Mouse (Mus musculus) gastrocnemius, postnatal 14 days (tissue): ENCODE results near the gene Zfp978. TPM values are rescaled to one million over a fixed set of nuclear protein-coding genes. Genes with fewer than 3 reads are reported as not detected.
"Not testable (repeated sequence)": the region's sequence is repeated elsewhere in the genome, so short reads cannot be mapped to it uniquely, and the experiment has no call there.

ENCODE experiments used
- DNase-seq: peaks from one replicate; pipeline ENCODE4 v3.0.0; 2021; ENCODE audit warnings: mixed read lengths
- intact Hi-C: fragments of 180-260 bp; cut with DNase I; formaldehyde crosslinking; loops from one replicate; pipeline ENCODE4 v1.15.1; 2025; ENCODE audit warnings: low total_unique reads
- total RNA-seq, 2 experiments: library from RNA; stranded (reverse); gene quantifications; 2 replicates each; pipeline ENCODE4 v1.2.3; 2021

The Zfp978 gene
- total RNA-seq, 2 experiments from 2014 or later = not detected

GRCm38 (mm10) chr4:147349687-147350415, 11.3 kb upstream of the Zfp978 start:
- intact Hi-C loops, DNase-seq: not testable (repeated sequence)

GRCm38 (mm10) chr4:147350541-147350940, 10.6 kb upstream of the Zfp978 start:
- not testable (repeated sequence) for DNase-seq

GRCm38 (mm10) chr4:147351376-147351980, 9.6 kb upstream of the Zfp978 start:
- intact Hi-C loops = not testable (repeated sequence)

More at GRCm38 (mm10) chr4:147350541-147350940, 10.6 kb upstream of the Zfp978 start:
- intact Hi-C loops = not testable (repeated sequence)

DNA sequence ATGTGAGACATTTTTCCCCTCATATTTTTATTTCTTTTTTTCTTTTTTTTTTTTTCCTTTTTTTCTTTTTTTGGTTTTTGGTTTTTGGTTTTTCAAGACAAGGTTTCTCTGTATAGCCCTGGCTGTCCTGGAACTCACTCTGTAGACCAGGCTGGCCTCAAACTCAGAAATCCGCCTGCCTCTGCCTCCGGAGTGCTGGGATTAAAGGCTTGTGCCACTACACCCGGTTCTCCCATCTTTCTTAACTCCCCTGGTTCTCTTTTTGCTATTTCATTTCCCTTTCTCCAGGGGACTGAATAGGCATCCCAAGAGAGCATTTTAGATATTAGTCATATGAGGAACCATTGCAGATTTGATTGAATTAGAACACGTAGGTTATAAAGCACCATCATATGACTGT, 7.5 kb upstream of the Zfp978 start:
- DNase-seq, intact Hi-C loops: not testable (repeated sequence)

More at GRCm38 (mm10) chr4:147351376-147351980, 9.6 kb upstream of the Zfp978 start:
- DNase-seq = not testable (repeated sequence)

DNA sequence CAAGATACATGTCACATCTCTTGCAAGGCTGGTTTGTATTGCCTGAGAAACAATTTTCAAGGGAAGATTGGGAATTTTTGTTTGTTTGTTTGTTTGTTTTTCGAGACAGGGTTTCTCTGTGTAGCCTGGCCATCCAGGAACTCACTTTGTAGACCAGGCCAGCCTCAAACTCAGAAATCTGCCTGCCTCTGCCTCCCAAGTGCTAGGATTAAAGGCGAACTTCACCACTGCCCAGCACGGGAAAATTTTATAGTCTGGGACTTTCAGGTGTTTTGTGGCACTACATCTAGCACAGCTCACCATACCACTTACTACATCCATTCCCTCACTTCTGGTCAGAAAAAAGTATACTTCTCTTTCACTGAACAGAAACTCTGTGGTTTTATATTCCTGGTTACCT, 5.1 kb upstream of the Zfp978 start:
- DNase-seq, intact Hi-C loops: not testable (repeated sequence)

GRCm38 (mm10) chr4:147357195-147357594, 3.9 kb upstream of the Zfp978 start:
- not testable (repeated sequence) for DNase-seq

DNA sequence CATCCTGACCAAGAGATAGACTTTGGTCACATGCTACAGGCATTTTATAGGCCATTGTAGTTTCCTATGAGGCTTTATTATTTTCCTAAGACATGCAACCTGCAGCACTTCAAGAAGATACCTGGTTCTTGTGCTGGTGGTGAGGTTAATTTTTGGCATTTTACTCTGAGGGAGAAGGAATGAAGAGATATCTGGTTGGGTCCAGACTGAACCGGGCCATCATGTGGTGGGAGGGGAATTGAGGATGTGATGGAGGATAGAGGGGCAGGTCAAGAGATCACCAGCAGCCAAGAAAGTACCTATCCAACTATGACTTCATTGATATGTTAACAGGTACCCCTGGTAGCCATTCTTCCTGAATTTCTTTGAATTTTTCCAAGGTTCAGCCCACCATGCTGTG, 769 bp downstream of the Zfp978 start:
- intact Hi-C loops = not testable (repeated sequence)

More at GRCm38 (mm10) chr4:147357195-147357594, 3.9 kb upstream of the Zfp978 start:
- intact Hi-C loops = not testable (repeated sequence)

DNA sequence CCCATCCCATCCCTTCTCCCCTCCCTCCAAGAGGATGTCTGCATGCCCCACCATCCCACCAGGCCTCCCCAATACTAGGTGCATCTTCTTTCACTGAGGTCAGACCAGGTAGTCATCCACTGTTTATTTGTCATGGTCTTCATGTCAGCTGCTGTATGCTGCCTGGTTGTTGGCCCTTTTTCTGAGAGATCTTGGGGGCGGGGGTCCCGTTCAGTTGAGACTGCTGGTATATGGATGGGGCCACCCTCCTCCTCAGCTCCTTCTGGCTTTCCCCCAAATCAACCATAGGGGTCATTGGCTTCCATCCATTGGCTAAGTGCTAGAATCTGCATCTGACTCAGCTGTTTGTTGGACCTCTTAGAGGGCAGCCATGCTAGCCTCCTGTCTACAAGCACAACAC, 8.5 kb downstream of the Zfp978 start:
- intact Hi-C loops, DNase-seq: not testable (repeated sequence)

More for the DNA sequence above, 769 bp downstream of the Zfp978 start:
- DNase-seq = not testable (repeated sequence)

GRCm38 (mm10) chr4:147383199-147383598, 22.1 kb downstream of the Zfp978 start:
- DNase-seq, intact Hi-C loops: not testable (repeated sequence)

- DNase-seq, intact Hi-C loops: not testable (repeated sequence)
Measured at GRCm38 (mm10) chr4:147397201-147397600, 36.1 kb downstream of the Zfp978 start.

GRCm38 (mm10) chr4:147397934-147398682, 37.0 kb downstream of the Zfp978 start:
- DNase-seq = not testable (repeated sequence)

DNA sequence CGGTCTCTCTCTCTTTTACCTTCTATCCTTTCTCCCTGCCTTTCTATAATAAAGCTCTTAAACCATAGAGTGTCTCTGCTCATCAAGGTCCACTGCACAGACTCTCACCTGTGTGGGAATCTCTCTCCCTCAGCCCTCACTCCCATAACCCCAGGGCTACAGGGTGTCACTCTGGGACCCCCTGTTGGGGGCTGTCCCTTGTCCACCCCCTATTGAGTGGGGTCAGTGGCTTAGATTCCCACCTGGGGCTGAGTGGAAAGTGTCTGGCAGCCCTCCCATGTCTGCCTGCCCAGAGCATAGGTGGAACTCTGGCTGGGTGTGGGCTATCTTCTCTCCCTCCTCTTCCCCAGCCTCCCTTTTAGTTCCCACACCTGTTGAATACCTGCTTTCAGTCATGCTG, 37.6 kb downstream of the Zfp978 start:
- intact Hi-C loops, DNase-seq: not testable (repeated sequence)

More at GRCm38 (mm10) chr4:147397934-147398682, 37.0 kb downstream of the Zfp978 start:
- intact Hi-C loops = not testable (repeated sequence)

GRCm38 (mm10) chr4:147399505-147399904, 38.4 kb downstream of the Zfp978 start:
- DNase-seq, intact Hi-C loops: not testable (repeated sequence)

DNA sequence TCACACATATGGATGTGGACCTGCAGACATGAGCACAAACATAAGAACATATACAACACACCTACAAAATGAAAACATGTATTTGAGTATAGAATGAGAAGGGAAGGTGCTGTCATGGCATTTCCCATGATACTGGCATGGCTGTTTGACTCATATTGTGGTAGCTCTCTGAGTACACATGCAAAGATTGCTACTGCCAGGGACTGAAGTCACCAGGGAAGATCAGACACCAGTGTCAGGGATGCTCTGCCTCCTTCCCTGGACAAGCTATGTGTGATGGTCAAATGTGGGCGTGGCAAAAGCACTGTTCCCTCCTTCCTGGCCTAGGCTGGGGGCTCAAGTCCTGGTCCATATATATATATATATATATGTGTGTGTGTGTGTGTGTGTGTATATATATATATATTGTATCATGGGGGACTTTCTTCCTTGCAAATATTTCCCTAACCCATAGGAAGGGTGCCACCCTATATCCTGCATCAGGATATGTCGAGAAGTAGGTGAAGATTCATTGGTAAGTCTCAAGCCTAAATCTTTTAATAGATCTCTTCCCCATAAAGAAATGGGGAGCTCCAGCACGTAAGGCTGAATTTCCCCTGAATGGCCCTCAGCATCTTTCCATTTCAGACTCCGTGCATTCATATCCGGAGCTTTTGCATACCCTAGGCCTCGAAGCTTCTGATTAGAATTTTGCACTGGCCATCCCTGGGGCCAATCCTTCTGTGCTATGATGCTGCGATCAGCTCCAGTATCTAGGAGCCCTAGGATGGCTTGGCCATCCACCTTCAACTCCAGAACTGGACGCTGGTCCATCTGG, 39.1 kb downstream of the Zfp978 start:
- intact Hi-C loops, DNase-seq: not testable (repeated sequence)

DNA sequence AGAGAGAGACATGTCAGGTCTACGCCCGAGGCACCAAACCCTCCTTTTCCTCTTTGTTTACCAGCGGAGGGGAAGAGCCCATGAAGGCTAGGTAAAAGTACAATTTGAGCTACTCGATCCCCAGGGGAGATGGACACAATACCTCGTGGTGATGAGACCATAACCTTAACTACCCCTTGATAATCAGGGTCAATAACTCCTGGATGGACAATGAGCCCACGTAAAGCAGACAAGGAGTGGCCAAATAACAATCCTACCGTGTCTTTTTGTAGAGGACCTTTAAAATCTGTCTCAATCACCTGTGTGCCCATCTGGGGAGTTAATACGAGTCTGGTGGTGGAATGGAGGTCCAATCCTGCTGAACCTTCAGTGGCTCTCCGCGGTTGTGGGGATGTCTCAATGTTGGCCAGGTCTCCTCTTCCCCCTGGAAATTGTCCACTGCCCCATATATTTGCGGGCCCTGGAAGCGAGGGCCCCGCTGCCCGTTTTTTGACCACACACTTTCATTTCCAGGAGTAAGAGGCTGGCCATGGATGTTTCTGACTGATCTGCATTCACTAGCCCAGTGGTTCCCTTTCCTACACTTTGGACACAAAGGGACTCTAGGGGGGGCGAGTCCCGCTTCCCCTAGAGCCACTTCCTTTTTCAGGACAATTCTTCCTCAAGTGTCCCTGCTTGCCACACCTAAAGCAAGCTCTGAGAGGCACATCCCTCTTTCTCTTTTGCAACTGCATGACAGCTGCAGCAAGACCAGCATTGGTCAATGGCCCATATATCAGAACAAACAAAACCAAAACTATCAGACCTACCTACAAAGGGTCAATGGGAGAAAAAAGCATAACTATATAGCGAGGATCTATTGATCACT, 40.0 kb downstream of the Zfp978 start:
- DNase-seq, intact Hi-C loops: not testable (repeated sequence)

DNA sequence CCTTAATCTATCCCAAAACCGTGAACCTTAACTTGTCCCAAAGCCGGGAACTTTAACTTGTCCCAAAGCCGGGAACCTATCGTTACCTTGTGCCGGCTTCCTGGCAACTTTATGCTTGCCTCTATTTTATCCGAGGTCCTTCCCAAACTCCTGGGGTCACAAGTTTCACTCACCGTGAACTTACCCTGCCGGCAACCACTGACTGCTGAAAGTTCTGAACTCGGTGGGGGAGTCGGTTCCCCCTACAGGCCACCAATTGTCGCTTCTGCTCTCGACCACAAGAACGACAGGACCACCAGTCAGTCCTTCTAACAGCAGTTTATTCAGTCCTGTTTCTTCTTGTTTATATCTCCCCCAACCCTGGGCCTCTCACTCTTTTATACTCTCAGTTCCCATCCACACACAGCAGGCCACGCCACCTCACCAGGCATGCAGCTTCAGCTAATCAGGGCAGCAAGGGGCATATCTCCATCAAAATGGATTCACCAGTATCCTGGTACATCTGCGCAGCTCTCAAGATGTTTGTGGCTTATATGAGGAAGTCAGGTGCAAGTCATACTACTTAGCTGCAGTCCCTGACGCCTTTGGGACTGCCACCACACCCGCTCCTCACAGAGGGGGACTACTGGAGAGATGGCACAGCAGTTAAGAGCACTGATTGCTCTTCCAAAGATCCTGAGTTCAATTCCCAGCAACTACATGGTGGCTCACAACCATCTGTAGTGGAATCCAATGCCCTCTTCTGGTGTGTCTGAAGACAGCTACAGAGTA, 40.8 kb downstream of the Zfp978 start:
- DNase-seq, intact Hi-C loops: not testable (repeated sequence)

DNA sequence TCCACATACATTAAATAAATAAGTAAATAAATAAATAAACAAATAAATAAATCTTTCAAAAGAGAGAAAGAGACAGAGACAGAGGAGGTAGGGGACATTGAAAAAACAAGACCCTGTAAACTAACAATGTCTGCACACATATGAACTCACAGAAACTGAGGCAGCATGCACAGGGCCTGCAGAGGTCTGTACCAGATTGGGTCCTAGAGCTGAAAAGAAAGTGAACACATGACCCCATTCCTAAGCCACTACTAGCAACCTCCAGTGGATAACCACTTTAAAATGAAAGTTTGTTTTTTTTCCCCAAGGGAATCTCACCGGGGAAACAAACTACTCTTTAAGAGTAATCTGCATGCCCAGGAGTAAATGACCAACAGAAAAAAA, 41.4 kb downstream of the Zfp978 start:
- DNase-seq, intact Hi-C loops: not testable (repeated sequence)
